ENCODE assay signal across 13 mouse cellular contexts in genomic region chr8:9402393-9402792, GRCm38 (mm10).
"Had no signal": no experiment of that assay in that cellular context is flagged by ENCODE, and none has a peak within 500 bp of the region (broad histone marks: within the 10 kb centered on the region; RNA-seq: fewer than 3 reads in every experiment).

No protein-coding gene starts in this region.

- DNase-seq: lung, adult 18-20 months; lung, embryonic 14.5 days; lung, postnatal 10 days; lung, postnatal 4 days; midbrain, embryonic 14.5 days; right cerebral cortex, adult 18-20 months; right cerebral cortex, postnatal 25 days; right cerebral cortex, postnatal 4 days; spleen, adult 18-20 months; thymus, adult 18-20 months; thymus, postnatal 14 days; thymus, postnatal 36 days had no signal

- ATAC-seq: midbrain, embryonic 16.5 days had no signal
